Mouse (Mus musculus): ENCODE results near the gene Teddm2.

The Teddm2 gene

GRCm38 (mm10) chr1:153814278-153814677 lies 85.8 kb downstream of the Teddm2 start:
- no peak for DNase-seq

GRCm38 (mm10) chr1:153807390-153807993 lies 92.5 kb downstream of the Teddm2 start:
- peak; percentile 11 to 33 for DNase-seq

- no peak for DNase-seq
These were observed 96.5 kb downstream of the Teddm2 start for GRCm38 (mm10) chr1:153803530-153803929.

- DNase-seq = no peak
These were observed 97.3 kb downstream of the Teddm2 start for GRCm38 (mm10) chr1:153802691-153803090.

Measured in cerebellum, postnatal 36 days (tissue).